Mouse (Mus musculus): Measurements from ENCODE around the gene Grb2. TPM values are rescaled to one million over a fixed set of nuclear protein-coding genes. Genes with fewer than 3 reads are reported as not detected.

Gene Grb2
- 100 to 1,000 TPM; 167 to 275 TPM for polyA plus RNA-seq (2017; shearing (Covaris generic))

DNA sequence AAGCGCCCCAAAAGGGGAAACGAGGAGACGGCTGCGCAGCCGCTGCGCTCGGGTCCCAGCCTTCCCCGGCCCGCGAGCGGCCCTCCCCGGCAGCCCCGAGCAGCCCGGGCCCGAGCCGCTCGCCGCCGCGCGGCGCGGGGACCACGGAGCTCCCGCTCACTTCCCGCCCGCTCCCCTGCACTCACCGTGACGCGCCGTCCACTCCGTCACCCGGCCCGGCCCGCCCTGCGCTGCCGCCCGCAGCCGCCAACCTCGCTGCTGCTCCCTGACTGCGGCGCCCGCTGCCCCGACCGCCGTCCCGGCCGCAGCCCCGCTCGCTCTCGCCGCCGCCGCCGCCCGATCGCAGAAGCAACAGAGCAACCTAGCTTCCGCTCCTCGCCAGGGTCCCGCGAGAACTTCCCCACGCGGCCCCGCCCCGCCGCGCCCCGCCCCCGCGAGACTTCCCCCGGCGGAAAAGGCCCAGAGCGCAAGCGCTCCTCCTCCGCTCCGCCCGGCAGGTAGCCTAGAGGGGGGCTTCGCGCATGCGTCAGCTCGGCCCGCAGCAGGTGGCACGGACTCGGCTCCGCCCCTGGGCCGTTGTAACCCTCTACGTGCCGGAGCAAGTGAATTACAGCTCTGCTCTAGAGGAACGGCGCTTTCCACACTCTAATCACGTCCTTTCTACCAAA, at the start of gene Grb2:
Grb2 (minus strand) TSS at position 389 of the 668 bp plus-strand sequence.

DNA sequence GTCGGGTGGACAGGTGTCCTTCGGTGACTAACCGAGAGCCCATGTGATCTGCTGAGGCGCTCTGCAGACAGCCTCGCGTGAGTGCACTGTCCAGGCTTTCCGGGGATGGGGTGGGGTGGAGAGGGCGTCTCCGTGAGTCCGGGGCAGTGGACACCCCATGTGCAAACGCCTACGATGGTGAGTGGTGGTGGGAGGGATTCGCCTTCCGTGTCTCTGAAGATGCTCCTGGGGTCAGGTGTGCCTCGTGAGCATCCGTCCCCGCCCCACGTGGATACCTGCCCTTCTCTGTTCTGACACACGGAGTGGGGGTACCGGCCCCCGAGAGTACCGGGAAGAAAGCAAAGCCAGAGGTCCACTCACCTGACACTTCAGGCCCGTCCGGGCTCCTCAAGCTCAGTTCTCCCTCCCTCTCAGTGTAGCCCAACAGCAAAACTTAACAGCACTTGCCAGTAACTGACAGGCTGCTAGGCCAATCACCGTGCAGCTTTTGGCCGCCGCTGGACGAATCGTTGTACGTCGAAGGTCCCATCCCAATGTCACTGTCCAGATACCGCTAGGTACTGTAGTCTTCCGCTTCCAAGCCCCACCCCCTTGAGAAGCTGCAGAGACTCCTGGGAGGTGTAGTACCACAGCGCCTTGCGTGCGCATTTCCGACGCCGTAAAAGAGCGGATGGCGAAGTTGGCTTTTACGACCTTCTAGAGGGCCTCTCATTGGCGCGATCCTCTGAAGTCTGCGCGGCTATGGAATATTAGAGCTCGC, 80.5 kb downstream of the Grb2 start, which contains the start of gene Slc25a19:
Slc25a19 (minus strand) TSS at position 591 of the 760 bp plus-strand sequence.

DNA sequence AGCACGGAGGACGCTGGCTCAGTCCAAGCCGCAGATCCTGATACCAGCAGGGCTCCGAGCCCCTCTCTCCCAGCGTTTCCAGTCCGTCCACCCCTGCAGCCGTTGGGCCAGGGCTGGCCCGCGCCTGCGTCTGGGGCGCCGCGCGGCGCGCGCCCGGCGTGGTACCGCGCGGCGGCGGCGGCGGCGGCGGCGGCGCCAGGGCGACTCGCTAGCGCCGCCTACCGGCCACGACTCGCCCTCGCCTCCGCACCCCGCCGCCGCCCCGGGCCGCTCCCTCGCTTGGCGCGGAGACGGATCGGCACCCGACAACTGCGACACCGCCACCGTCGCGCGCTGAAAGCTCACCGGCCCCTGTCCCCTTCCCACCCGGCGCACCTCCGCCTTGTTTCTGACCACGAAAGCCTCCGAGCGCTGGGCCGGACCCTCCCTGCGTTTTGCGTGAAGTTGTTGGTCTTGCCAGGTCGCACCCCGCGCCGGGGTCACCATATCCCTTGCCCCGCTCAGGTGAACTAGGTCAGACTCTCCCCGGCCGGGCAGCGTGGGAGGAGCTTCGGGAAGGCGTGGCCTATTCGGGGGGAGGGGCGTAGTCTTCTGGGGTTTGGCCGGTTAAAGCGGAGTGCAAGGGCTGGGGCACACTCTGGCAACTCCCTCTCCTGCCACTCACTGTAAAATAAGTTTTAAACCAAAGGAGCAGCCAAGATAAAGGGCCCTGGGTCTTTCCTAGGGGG, 95.8 kb downstream of the Grb2 start, which contains the start of gene Mif4gd:
Mif4gd (minus strand) TSS at position 560 of the 728 bp plus-strand sequence.

DNA sequence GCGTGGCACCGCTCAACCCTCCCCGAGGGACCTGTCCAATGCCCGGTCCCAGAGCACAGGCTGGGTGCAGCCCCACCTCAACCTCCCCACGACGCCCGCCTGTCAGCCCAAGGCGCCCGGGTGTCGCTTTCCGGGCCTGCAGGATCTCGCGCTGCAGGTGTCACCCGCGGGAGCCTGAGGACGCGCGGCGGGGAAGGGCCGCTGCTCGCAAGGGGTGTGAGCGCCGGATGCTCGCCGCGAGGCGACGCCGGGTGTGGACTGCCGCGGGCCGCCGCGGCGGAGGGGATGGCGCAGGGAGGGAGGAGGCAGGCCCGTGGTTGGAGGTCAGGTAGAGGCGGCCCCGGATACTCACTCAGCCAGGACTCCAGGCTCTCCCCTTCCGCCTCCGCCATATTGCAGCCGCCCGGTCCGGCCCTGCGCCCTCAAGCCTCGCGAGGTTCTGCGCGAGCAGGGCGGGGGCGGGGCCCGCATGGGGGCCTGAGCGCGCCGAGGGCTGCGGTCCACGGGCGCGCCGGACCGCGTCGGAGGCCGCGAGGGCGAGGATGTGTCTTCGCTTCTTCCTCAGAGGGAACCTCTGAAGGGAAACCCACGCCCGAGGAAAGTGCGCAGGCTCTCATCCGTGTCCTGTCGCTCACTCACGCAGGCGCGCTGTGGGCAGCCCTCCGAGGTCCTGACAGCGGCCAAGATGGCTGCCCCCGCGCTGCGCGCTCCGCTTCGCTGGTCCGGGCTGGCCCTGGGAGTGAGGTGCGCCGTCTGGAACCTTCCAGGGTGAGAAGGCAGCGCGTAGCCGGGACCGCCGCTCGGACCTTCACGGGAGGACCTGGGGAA, 104.7 kb downstream of the Grb2 start, which contains the start of the genes Mrps7 and Gga3:
Mrps7 (plus strand) TSS at position 450 of the 828 bp plus-strand sequence.
Gga3 (minus strand) TSS at position 576 of the 828 bp plus-strand sequence.

Other genes starting within 250 kb of the Grb2 start
- gene Slc16a5, start 246.1 kb downstream of the Grb2 start, polyA plus RNA-seq (2017; shearing (Covaris generic)): 10 to 100 TPM in 1 of 2 experiments, 1 to 10 TPM in 1; 2.6 to 13.6 TPM
- gene Armc7, start 232.9 kb downstream of the Grb2 start, polyA plus RNA-seq (2017; shearing (Covaris generic)): 10 to 100 TPM; 69.6 to 70.1 TPM
- 100 to 1,000 TPM; 336 to 352 TPM for gene Nt5c, start 216.7 kb downstream of the Grb2 start, polyA plus RNA-seq (2017; shearing (Covaris generic))
- gene Jpt1, start 194.2 kb downstream of the Grb2 start, polyA plus RNA-seq (2017; shearing (Covaris generic)): 100 to 1,000 TPM; 509 to 536 TPM
- gene Sumo2, start 172.3 kb downstream of the Grb2 start, polyA plus RNA-seq (2017; shearing (Covaris generic)): 100 to 1,000 TPM; 793 to 799 TPM
- 10 to 100 TPM; 61.1 to 71.0 TPM for gene Nup85, start 144.2 kb downstream of the Grb2 start, polyA plus RNA-seq (2017; shearing (Covaris generic))
- gene Mrps7, start 104.7 kb downstream of the Grb2 start, polyA plus RNA-seq (2017; shearing (Covaris generic)): 10 to 100 TPM; 51.8 to 66.7 TPM
- 10 to 100 TPM; 29.5 to 34.3 TPM for gene Gga3, start 104.5 kb downstream of the Grb2 start, polyA plus RNA-seq (2017; shearing (Covaris generic))
- gene Mif4gd, start 95.6 kb downstream of the Grb2 start, polyA plus RNA-seq (2017; shearing (Covaris generic)): 100 to 1,000 TPM; 167 to 308 TPM
- 100 to 1,000 TPM in 1 of 2 experiments, 10 to 100 TPM in 1; 58.7 to 111 TPM for gene Slc25a19, start 80.3 kb downstream of the Grb2 start, polyA plus RNA-seq (2017; shearing (Covaris generic))
- gene Tmem94, start 56.8 kb upstream of the Grb2 start, polyA plus RNA-seq (2017; shearing (Covaris generic)): 10 to 100 TPM; 16.2 to 19.3 TPM
- gene Caskin2, start 105.0 kb upstream of the Grb2 start, polyA plus RNA-seq (2017; shearing (Covaris generic)): 1 to 10 TPM; 1.5 to 2.7 TPM
- gene Tsen54, start 106.1 kb upstream of the Grb2 start, polyA plus RNA-seq (2017; shearing (Covaris generic)): 10 to 100 TPM; 26.4 to 33.1 TPM
- 10 to 100 TPM; 25.4 to 26.7 TPM for gene Llgl2, start 115.5 kb upstream of the Grb2 start, polyA plus RNA-seq (2017; shearing (Covaris generic))
- under 1 TPM in 1 of 2 experiments, not detected in 1; 0.21 TPM for gene Myo15b, start 149.8 kb upstream of the Grb2 start, polyA plus RNA-seq (2017; shearing (Covaris generic))
- under 1 TPM in 1 of 2 experiments, not detected in 1; 0.16 TPM for gene Smim5, start 191.4 kb upstream of the Grb2 start, polyA plus RNA-seq (2017; shearing (Covaris generic))
- 1 to 10 TPM; 1.1 to 1.3 TPM for gene Smim6, start 203.4 kb upstream of the Grb2 start, polyA plus RNA-seq (2017; shearing (Covaris generic))
- 10 to 100 TPM; 28.7 to 33.7 TPM for gene Sap30bp, start 224.7 kb upstream of the Grb2 start, polyA plus RNA-seq (2017; shearing (Covaris generic))
- 10 to 100 TPM; 11.2 to 20.0 TPM for gene Recql5, start 224.9 kb upstream of the Grb2 start, polyA plus RNA-seq (2017; shearing (Covaris generic))